Mouse (Mus musculus) G1E (cell line): Measurements from ENCODE around the gene Tmcc3.

Source experiments
- CTCF ChIP-seq: IDR thresholded peaks from 2 replicates; pipeline ENCODE4 v1.5.1; 2012; ENCODE audit warnings: low read depth, low read length, inconsistent platforms, mixed read lengths
- GATA1 ChIP-seq: IDR thresholded peaks from 2 replicates; pipeline ENCODE4 v1.6.1; 2012; ENCODE audit warnings: borderline replicate concordance, low read length, inconsistent platforms, mixed read lengths
- GATA2 ChIP-seq: IDR thresholded peaks from 2 replicates; pipeline ENCODE4 v1.6.1; 2012; ENCODE audit warnings: low read depth, low read length, inconsistent platforms, borderline replicate concordance
- POLR2AphosphoS5 ChIP-seq: IDR thresholded peaks from 2 replicates; pipeline ENCODE4 v1.6.1; 2012; ENCODE audit warnings: low read depth, low read length, inconsistent platforms; ENCODE audit not compliant: insufficient replicate concordance
- TAL1 ChIP-seq: conservative IDR thresholded peaks from 2 replicates; pipeline ENCODE4 v1.6.1; 2012; ENCODE audit warnings: low read depth, low read length, inconsistent platforms, mixed read lengths

DNA sequence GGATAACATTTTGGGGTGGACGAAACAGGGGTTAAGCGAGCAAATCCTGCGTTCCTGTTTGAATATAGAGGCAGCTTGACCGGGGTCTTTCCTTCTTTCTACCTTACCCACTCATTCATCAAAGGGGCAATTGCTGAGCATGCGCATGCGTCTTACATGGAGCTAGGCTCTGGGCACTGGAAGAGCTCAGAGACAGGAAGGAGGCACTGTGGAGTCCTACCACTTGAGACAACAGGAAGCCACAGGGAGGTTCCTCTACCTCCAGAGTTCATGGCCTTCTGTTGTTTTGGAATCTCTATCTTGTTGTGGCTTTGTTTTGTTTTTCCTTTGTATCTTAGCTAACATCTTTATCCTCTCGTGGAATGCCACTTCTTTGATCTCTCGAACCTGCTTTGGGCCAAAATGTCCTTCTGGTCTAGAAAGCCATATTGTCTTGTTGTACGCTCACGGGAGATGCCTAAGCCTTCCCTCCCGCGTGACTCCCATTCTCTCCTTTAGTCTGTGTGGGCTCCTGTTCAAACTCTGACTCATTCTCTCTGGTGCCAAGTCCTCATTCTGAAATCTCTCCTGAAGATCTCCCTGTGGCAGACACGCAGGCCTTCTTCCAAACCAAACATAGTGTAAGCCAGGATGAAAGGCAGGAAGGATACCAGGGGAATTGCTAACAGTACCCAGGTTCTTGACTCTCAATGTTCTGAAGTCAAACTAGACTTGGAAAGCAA lies 168.8 kb downstream of the Tmcc3 start:
- no peak for TF ChIP-seq CTCF
- TF ChIP-seq GATA1, result no peak
- no peak for TF ChIP-seq TAL1
- no peak for TF ChIP-seq POLR2AphosphoS5
- no peak for TF ChIP-seq GATA2
